Mouse (Mus musculus): ENCODE measurements around the gene Thsd4.

The Thsd4 gene

GRCm38 (mm10) chr9:60521806-60522264 is at the start of gene Thsd4:
Gene Thsd4, minus strand, starts transcription at chr9:60522046.
- in situ Hi-C loops (cut with MboI, MseI): loop anchor here in 1 of 2 experiments (5.0 kb wide), 1 partner anchor 275 kb away; no protein-coding TSS in a partner anchor

- in situ Hi-C loops (cut with MboI, MseI): no loop called here
These were observed 49.2 kb upstream of the Thsd4 start for GRCm38 (mm10) chr9:60571041-60571440.

- in situ Hi-C loops (cut with MboI, MseI): no loop called here
These were observed 47.5 kb upstream of the Thsd4 start for GRCm38 (mm10) chr9:60569366-60569765.

GRCm38 (mm10) chr9:60563809-60564208 is 42.0 kb upstream of the Thsd4 start:
- in situ Hi-C loops (cut with MboI, MseI): no loop called here

GRCm38 (mm10) chr9:60562443-60563371 is 40.9 kb upstream of the Thsd4 start:
- in situ Hi-C loops (cut with MboI, MseI): no loop called here

GRCm38 (mm10) chr9:60561641-60562289 is 39.9 kb upstream of the Thsd4 start:
- in situ Hi-C loops (cut with MboI, MseI): no loop called here

GRCm38 (mm10) chr9:60558507-60558906 is 36.7 kb upstream of the Thsd4 start:
- in situ Hi-C loops (cut with MboI, MseI): no loop called here

- in situ Hi-C loops (cut with MboI, MseI): no loop called here
These were observed 29.4 kb upstream of the Thsd4 start for GRCm38 (mm10) chr9:60551238-60551637.

GRCm38 (mm10) chr9:60548182-60548581 is 26.3 kb upstream of the Thsd4 start:
- in situ Hi-C loops (cut with MboI, MseI): no loop called here

GRCm38 (mm10) chr9:60546169-60546568 is 24.3 kb upstream of the Thsd4 start:
- in situ Hi-C loops (cut with MboI, MseI): no loop called here

GRCm38 (mm10) chr9:60545361-60546096 is 23.7 kb upstream of the Thsd4 start:
- in situ Hi-C loops (cut with MboI, MseI): no loop called here

- in situ Hi-C loops (cut with MboI, MseI): no loop called here
These were observed 21.7 kb upstream of the Thsd4 start for GRCm38 (mm10) chr9:60543422-60544015.

- in situ Hi-C loops (cut with MboI, MseI): no loop called here
These were observed 8.5 kb upstream of the Thsd4 start for GRCm38 (mm10) chr9:60530310-60530709.

- in situ Hi-C loops (cut with MboI, MseI): no loop called here
These were observed 7.8 kb upstream of the Thsd4 start for GRCm38 (mm10) chr9:60529348-60530243.

GRCm38 (mm10) chr9:60528269-60528668 is 6.4 kb upstream of the Thsd4 start:
- in situ Hi-C loops (cut with MboI, MseI): no loop called here

- in situ Hi-C loops (cut with MboI, MseI): no loop called here
These were observed 6.0 kb upstream of the Thsd4 start for GRCm38 (mm10) chr9:60527836-60528235.

- in situ Hi-C loops (cut with MboI, MseI): no loop called here
These were observed 5.2 kb upstream of the Thsd4 start for GRCm38 (mm10) chr9:60527051-60527450.

GRCm38 (mm10) chr9:60526195-60526594 is 4.3 kb upstream of the Thsd4 start:
- in situ Hi-C loops (cut with MboI, MseI): no loop called here

GRCm38 (mm10) chr9:60521143-60521542 is 703 bp downstream of the Thsd4 start:
- in situ Hi-C loops (cut with MboI, MseI): loop anchor here in 1 of 2 experiments (5.0 kb wide), 1 partner anchor 274 kb away; no protein-coding TSS in a partner anchor

GRCm38 (mm10) chr9:60519601-60520000 is 2.2 kb downstream of the Thsd4 start:
- in situ Hi-C loops (cut with MboI, MseI): no loop called here

Measured in T-helper 17 cell (primary cell).